Mouse (Mus musculus): ENCODE results near the gene Sgcd. TPM values are rescaled to one million over a fixed set of nuclear protein-coding genes. Genes with fewer than 3 reads are reported as not detected.

Sgcd gene
- polyA plus RNA-seq, 1 experiment from 2014 or later, result 1.8 TPM

- Histone ChIP-seq H3K9me3 (replicated peaks) (no peaks in the 10 kb centered on the region), H3K36me3 (no peaks in the 10 kb centered on the region), H3K27me3 (ENCODE audit: low read depth, poor library complexity, severe bottlenecking) (no peaks in the 10 kb centered on the region), H3K27ac (replicated peaks) (no peak overlapping the region), H3K4me3 (no peak overlapping the region), H3K4me1 (no peaks in the 10 kb centered on the region)
- DNase-seq (ENCODE audit: low spot score), result no peak
- WGBS, result 80% methylated on average over 3 of the region's 3 CpGs
Observed at GRCm38 (mm10) chr11:47387726-47388125, 601.0 kb downstream of the Sgcd start.

GRCm38 (mm10) chr11:47386136-47386535, 602.6 kb downstream of the Sgcd start:
- H3K4me1 ChIP-seq, result no peaks in the 10 kb centered on the region
- no peaks in the 10 kb centered on the region for H3K9me3 ChIP-seq (replicated peaks)
- H3K27ac ChIP-seq (replicated peaks), result no peak overlapping the region
- H3K4me3 ChIP-seq, result no peak overlapping the region
- H3K27me3 ChIP-seq (ENCODE audit: low read depth, poor library complexity, severe bottlenecking), result no peaks in the 10 kb centered on the region
- H3K36me3 ChIP-seq, result no peaks in the 10 kb centered on the region
- DNase-seq (ENCODE audit: low spot score), result no peak

- Histone ChIP-seq H3K36me3 (no peaks in the 10 kb centered on the region), H3K27ac (replicated peaks) (peak overlapping the region; percentile 86), H3K4me1 (peaks cover 18% of the 10 kb centered on the region), H3K27me3 (ENCODE audit: low read depth, poor library complexity, severe bottlenecking) (no peaks in the 10 kb centered on the region), H3K4me3 (peak overlapping the region; percentile 46), H3K9me3 (replicated peaks) (no peaks in the 10 kb centered on the region)
- 49% methylated on average over 4 of the region's 4 CpGs for WGBS
- DNase-seq (ENCODE audit: low spot score), result no peak
Observed at GRCm38 (mm10) chr11:47379630-47379958, 609.2 kb downstream of the Sgcd start.

- H3K27ac ChIP-seq (replicated peaks), result peak overlapping the region; percentile 86
- H3K4me1 ChIP-seq, result peaks cover 18% of the 10 kb centered on the region
- no peaks in the 10 kb centered on the region for H3K36me3 ChIP-seq
- no peaks in the 10 kb centered on the region for H3K27me3 ChIP-seq (ENCODE audit: low read depth, poor library complexity, severe bottlenecking)
- no peaks in the 10 kb centered on the region for H3K9me3 ChIP-seq (replicated peaks)
- DNase-seq (ENCODE audit: low spot score), result peak; percentile 67
- WGBS, result 16% methylated on average over 25 of the region's 25 CpGs
- H3K4me3 ChIP-seq, result peak overlapping the region; percentile 46
Observed at GRCm38 (mm10) chr11:47378843-47379629, 609.7 kb downstream of the Sgcd start.

- no peaks in the 10 kb centered on the region for H3K27me3 ChIP-seq (ENCODE audit: low read depth, poor library complexity, severe bottlenecking)
- DNase-seq (ENCODE audit: low spot score), result no peak
- no peak overlapping the region for H3K27ac ChIP-seq (replicated peaks)
- 80% methylated on average over 6 of the region's 6 CpGs for WGBS
- H3K9me3 ChIP-seq (replicated peaks), result no peaks in the 10 kb centered on the region
- H3K36me3 ChIP-seq, result no peaks in the 10 kb centered on the region
- no peak overlapping the region for H3K4me3 ChIP-seq
- peaks cover 18% of the 10 kb centered on the region for H3K4me1 ChIP-seq
Observed at GRCm38 (mm10) chr11:47377421-47377820, 611.3 kb downstream of the Sgcd start.

- no peaks in the 10 kb centered on the region for H3K9me3 ChIP-seq (replicated peaks)
- H3K4me3 ChIP-seq, result no peak overlapping the region
- H3K36me3 ChIP-seq, result no peaks in the 10 kb centered on the region
- WGBS, result 71% methylated on average over 1 of the region's 1 CpGs
- no peak for DNase-seq (ENCODE audit: low spot score)
- no peak overlapping the region for H3K27ac ChIP-seq (replicated peaks)
- H3K27me3 ChIP-seq (ENCODE audit: low read depth, poor library complexity, severe bottlenecking), result no peaks in the 10 kb centered on the region
- H3K4me1 ChIP-seq, result peaks cover 18% of the 10 kb centered on the region
Observed at GRCm38 (mm10) chr11:47376915-47377314, 611.9 kb downstream of the Sgcd start.

GRCm38 (mm10) chr11:47371616-47372015, 617.2 kb downstream of the Sgcd start:
- Histone ChIP-seq H3K4me3 (no peak overlapping the region), H3K27me3 (ENCODE audit: low read depth, poor library complexity, severe bottlenecking) (no peaks in the 10 kb centered on the region), H3K9me3 (replicated peaks) (no peaks in the 10 kb centered on the region), H3K27ac (replicated peaks) (no peak overlapping the region), H3K36me3 (no peaks in the 10 kb centered on the region), H3K4me1 (no peaks in the 10 kb centered on the region)
- no peak for DNase-seq (ENCODE audit: low spot score)
- whole genome bisulfite sequencing, result 67% methylated on average over 2 of the region's 2 CpGs

GRCm38 (mm10) chr11:47351585-47351984, 637.2 kb downstream of the Sgcd start:
- no peak for DNase-seq (ENCODE audit: low spot score)
- no peaks in the 10 kb centered on the region for H3K4me1 ChIP-seq
- H3K4me3 ChIP-seq, result no peak overlapping the region
- no peak overlapping the region for H3K27ac ChIP-seq (replicated peaks)
- no peaks in the 10 kb centered on the region for H3K9me3 ChIP-seq (replicated peaks)
- H3K36me3 ChIP-seq, result no peaks in the 10 kb centered on the region
- H3K27me3 ChIP-seq (ENCODE audit: low read depth, poor library complexity, severe bottlenecking), result no peaks in the 10 kb centered on the region
- 80% methylated on average over 2 of the region's 2 CpGs for WGBS

- Histone ChIP-seq H3K9me3 (replicated peaks) (no peaks in the 10 kb centered on the region), H3K27me3 (ENCODE audit: low read depth, poor library complexity, severe bottlenecking) (no peaks in the 10 kb centered on the region), H3K4me3 (no peak overlapping the region), H3K27ac (replicated peaks) (no peak overlapping the region), H3K4me1 (no peaks in the 10 kb centered on the region), H3K36me3 (no peaks in the 10 kb centered on the region)
- no peak for DNase-seq (ENCODE audit: low spot score)
- WGBS, result 72% methylated on average over 2 of the region's 2 CpGs
Observed at GRCm38 (mm10) chr11:47343486-47343885, 645.3 kb downstream of the Sgcd start.

GRCm38 (mm10) chr11:47333702-47334101, 655.1 kb downstream of the Sgcd start:
- Histone ChIP-seq H3K27me3 (ENCODE audit: low read depth, poor library complexity, severe bottlenecking) (no peaks in the 10 kb centered on the region), H3K27ac (replicated peaks) (no peak overlapping the region), H3K4me1 (no peaks in the 10 kb centered on the region), H3K4me3 (no peak overlapping the region), H3K9me3 (replicated peaks) (no peaks in the 10 kb centered on the region), H3K36me3 (no peaks in the 10 kb centered on the region)
- WGBS, result 89% methylated on average over 2 of the region's 2 CpGs
- DNase-seq (ENCODE audit: low spot score), result no peak

- no peak overlapping the region for H3K27ac ChIP-seq (replicated peaks)
- DNase-seq (ENCODE audit: low spot score), result no peak
- no peaks in the 10 kb centered on the region for H3K36me3 ChIP-seq
- H3K9me3 ChIP-seq (replicated peaks), result no peaks in the 10 kb centered on the region
- H3K27me3 ChIP-seq (ENCODE audit: low read depth, poor library complexity, severe bottlenecking), result no peaks in the 10 kb centered on the region
- no peak overlapping the region for H3K4me3 ChIP-seq
- no peaks in the 10 kb centered on the region for H3K4me1 ChIP-seq
Observed at GRCm38 (mm10) chr11:47305579-47305978, 683.2 kb downstream of the Sgcd start.

- WGBS, result 92% methylated on average over 12 of the region's 12 CpGs
- no peaks in the 10 kb centered on the region for H3K4me1 ChIP-seq
- no peak for DNase-seq (ENCODE audit: low spot score)
- H3K36me3 ChIP-seq, result no peaks in the 10 kb centered on the region
- H3K27ac ChIP-seq (replicated peaks), result no peak overlapping the region
- H3K27me3 ChIP-seq (ENCODE audit: low read depth, poor library complexity, severe bottlenecking), result no peaks in the 10 kb centered on the region
- H3K9me3 ChIP-seq (replicated peaks), result no peaks in the 10 kb centered on the region
- no peak overlapping the region for H3K4me3 ChIP-seq
Observed at GRCm38 (mm10) chr11:47304702-47305450, 683.9 kb downstream of the Sgcd start.

GRCm38 (mm10) chr11:47299777-47300176, 689.0 kb downstream of the Sgcd start:
- 79% methylated on average over 1 of the region's 1 CpGs for WGBS
- no peak for DNase-seq (ENCODE audit: low spot score)
- Histone ChIP-seq H3K27ac (replicated peaks) (no peak overlapping the region), H3K4me1 (no peaks in the 10 kb centered on the region), H3K27me3 (ENCODE audit: low read depth, poor library complexity, severe bottlenecking) (no peaks in the 10 kb centered on the region), H3K9me3 (replicated peaks) (no peaks in the 10 kb centered on the region), H3K36me3 (no peaks in the 10 kb centered on the region), H3K4me3 (no peak overlapping the region)
